Mouse (Mus musculus) cerebellum, adult 2 months (tissue): ENCODE measurements around the gene Acy3. TPM values are rescaled to one million over a fixed set of nuclear protein-coding genes. Genes with fewer than 3 reads are reported as not detected.

Experiments used
- DNase-seq, 2 experiments: peaks; one replicate each; pipeline ENCODE4 v3.0.0; 2021
- H3K27ac ChIP-seq: fragments of 200-500 bp; 2 replicates; pipeline ENCODE4 v1.5.1; 2012; ENCODE audit warnings: low read length, control low read depth, inconsistent platforms; ENCODE audit not compliant: insufficient read depth
- H3K27me3 ChIP-seq: fragments of 200-500 bp; 2 replicates; pipeline ENCODE4 v1.6.1; 2012; ENCODE audit warnings: inconsistent platforms, mild to moderate bottlenecking, low read length, moderate library complexity; ENCODE audit not compliant: control insufficient read depth, insufficient read depth
- H3K4me1 ChIP-seq: fragments of 200-500 bp; 2 replicates; pipeline ENCODE4 v1.6.1; 2011; ENCODE audit warnings: low read length; ENCODE audit not compliant: control insufficient read depth, insufficient read depth
- H3K4me3 ChIP-seq: fragments of 200-500 bp; replicated peaks from 2 replicates; pipeline ENCODE3; 2011; ENCODE audit warnings: mild to moderate bottlenecking, low read depth, low read length, control low read depth; ENCODE audit not compliant: insufficient read depth
- CTCF ChIP-seq: fragments of 200-500 bp; IDR thresholded peaks from 2 replicates; pipeline ENCODE4 v1.5.1; 2011; ENCODE audit warnings: low read depth, mild to moderate bottlenecking, control low read depth, low read length, moderate library complexity, borderline replicate concordance; ENCODE audit not compliant: insufficient read depth
- POLR2A ChIP-seq: fragments of 200-500 bp; IDR thresholded peaks from 2 replicates; pipeline ENCODE4 v1.6.1; 2011; ENCODE audit warnings: low read length, control low read depth, borderline replicate concordance; ENCODE audit not compliant: insufficient read depth
- WGBS: fragments of 180-500 bp; shearing (Covaris S2); methylation state at CpG from one replicate; pipeline ENCODE4 v1.1.7; 2018; 5-methylcytosine and 5-hydroxymethylcytosine counted together
- polyA plus RNA-seq: library from polyadenylated mRNA; depleted of rRNA; stranded (reverse); fragments of >200 nt; gene quantifications from 2 replicates; pipeline ENCODE4 v1.2.3, GENCODE M21; 2012

Acy3 gene
- polyA plus RNA-seq, 1 experiment = 10.8 TPM

DNA sequence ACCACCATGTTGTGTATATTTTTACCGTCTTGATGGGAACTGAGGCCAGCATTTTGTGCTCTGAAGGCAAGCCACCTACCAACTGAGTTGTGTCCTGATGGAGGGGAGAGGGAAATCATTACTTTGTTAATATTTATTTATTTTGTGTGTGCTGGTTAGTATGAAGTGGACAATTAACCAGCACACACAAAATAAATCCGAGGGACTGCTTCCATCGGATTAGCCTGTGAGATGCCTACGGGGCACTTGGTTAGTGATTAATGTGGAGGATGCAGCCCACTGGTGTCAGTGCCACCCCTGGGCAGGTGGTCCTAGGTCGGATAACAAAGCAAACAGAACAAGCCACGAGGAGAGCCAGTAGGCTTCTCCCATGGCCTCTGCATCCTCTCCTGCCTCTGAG is 8.6 kb downstream of the Acy3 start:
- Histone ChIP-seq H3K27me3 (no peaks in the 10 kb centered on the region), H3K27ac (no peak overlapping the region), H3K4me1 (no peaks in the 10 kb centered on the region), H3K4me3 (no peak overlapping the region)
- no peak for TF ChIP-seq POLR2A
- no peak for TF ChIP-seq CTCF
- no peak for DNase-seq
- WGBS = 66% methylated on average over 6 of the region's 6 CpGs

DNA sequence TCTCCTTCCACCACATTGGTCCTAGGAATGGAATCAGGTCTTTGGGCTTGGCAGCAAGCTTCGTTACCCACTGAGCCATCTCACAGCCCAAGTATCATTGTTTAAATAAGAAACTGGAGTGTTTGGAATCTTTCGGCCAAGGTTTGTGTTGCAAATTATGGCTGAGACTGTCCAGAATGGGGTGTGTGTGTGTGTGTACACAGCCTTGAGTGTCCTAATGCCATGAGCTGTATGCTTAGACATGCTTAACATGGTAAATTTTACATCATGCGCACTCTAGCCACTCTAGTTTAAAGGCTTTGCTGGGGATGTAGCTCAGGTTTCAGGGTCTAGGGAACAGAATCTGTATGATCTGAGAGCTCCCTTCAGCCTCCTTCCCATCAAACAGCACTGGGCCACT is 9.1 kb downstream of the Acy3 start:
- H3K27me3 ChIP-seq = no peaks in the 10 kb centered on the region
- no peak overlapping the region for H3K4me3 ChIP-seq
- no peak for TF ChIP-seq POLR2A
- no peak for TF ChIP-seq CTCF
- 90% methylated on average over 3 of the region's 3 CpGs for WGBS
- no peak overlapping the region for H3K27ac ChIP-seq
- no peaks in the 10 kb centered on the region for H3K4me1 ChIP-seq
- no peak for DNase-seq

- H3K4me1 ChIP-seq = peaks cover 3% of the 10 kb centered on the region; the same call in 1 of the 2 replicates
- no peaks in the 10 kb centered on the region for H3K27me3 ChIP-seq
- WGBS = 76% methylated on average over 7 of the region's 7 CpGs
- TF ChIP-seq CTCF = no peak
- no peak for TF ChIP-seq POLR2A
- no peak overlapping the region for H3K4me3 ChIP-seq
- DNase-seq = no peak
- no peak overlapping the region for H3K27ac ChIP-seq
Observed at GRCm38 (mm10) chr19:3996106-3996505, 9.7 kb downstream of the Acy3 start.

DNA sequence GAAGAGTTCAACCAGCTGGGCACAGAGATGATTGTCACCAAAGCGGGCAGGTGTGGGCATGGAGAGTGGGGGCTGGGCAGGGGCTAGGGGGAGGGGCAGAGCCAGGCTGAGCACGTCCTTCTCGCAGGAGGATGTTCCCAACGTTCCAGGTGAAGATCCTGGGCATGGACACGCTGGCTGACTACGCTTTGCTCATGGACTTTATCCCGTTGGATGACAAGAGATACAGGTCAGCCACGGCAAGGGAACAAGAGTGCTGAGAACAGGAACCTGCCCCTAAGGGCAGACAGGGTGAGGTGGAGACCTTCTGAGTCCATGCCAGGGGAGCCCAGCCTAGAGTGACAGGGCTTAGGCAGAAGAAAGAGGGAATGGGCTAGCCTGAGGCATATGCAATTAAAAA is 10.4 kb downstream of the Acy3 start:
- Histone ChIP-seq H3K4me3 (no peak overlapping the region), H3K27ac (no peak overlapping the region), H3K27me3 (no peaks in the 10 kb centered on the region), H3K4me1 (peaks cover 9% of the 10 kb centered on the region; the same call in 1 of the 2 replicates)
- 76% methylated on average over 8 of the region's 8 CpGs for WGBS
- TF ChIP-seq POLR2A (no peak), CTCF (no peak)
- DNase-seq = no peak

DNA sequence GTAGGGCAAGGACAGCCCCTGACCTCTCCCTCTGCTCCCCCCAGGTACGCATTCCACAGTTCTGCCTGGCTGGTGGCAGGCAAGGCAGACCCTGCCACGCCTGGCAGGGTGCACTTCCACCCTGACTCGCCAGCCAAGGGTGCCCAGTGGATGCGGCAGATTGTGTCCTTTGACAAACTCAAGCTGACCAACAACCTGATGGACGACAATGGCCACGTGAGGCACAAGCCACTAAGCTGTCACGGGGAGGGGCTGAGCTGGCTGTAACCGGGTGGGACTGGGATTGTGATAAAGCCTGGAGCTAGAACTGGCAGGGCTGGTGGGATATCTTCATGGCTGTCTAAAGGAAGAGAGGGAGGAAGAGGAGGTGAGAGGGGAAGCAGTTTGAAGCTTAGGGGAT is 10.9 kb downstream of the Acy3 start:
- Histone ChIP-seq H3K4me3 (no peak overlapping the region), H3K27me3 (no peaks in the 10 kb centered on the region), H3K4me1 (peaks cover 9% of the 10 kb centered on the region; the same call in 1 of the 2 replicates), H3K27ac (no peak overlapping the region)
- TF ChIP-seq POLR2A (no peak), CTCF (no peak)
- DNase-seq = no peak
- 41% methylated on average over 8 of the region's 8 CpGs for WGBS

GRCm38 (mm10) chr19:3998335-3998734 is 12.0 kb downstream of the Acy3 start:
- Histone ChIP-seq H3K4me3 (no peak overlapping the region), H3K27me3 (no peaks in the 10 kb centered on the region), H3K27ac (no peak overlapping the region), H3K4me1 (peaks cover 9% of the 10 kb centered on the region; the same call in 1 of the 2 replicates)
- no peak for TF ChIP-seq POLR2A
- no peak for TF ChIP-seq CTCF
- 80% methylated on average over 8 of the region's 8 CpGs for WGBS
- no peak for DNase-seq

DNA sequence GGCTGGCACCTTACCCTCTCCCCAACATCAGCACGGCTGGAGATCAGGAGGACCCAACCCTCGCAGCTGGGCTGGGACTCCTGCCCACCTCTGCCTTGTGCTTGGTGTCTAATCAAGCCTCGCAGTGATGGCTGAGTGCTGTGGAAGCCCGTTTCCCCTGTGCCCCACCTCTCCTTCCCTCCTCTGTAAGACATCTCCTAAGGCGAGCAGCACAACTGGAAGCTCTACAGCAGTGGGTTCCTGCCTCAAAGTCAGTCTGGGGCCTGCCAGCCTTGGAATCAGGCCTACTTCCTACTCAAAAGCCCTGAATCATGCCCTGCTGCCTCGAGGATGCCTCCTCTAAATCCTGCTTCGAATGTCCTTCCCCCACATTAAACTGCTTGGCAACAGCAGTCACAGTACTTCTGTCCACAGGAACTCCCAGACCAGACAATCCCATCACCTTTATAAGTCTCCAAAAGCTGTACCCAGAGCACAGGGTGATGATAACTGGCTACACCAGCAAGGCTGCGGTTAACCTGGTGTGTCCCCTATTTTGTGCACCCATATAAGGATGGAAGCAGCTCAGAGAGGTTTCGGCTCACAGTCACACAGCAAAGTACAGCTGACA is 12.9 kb downstream of the Acy3 start:
- Histone ChIP-seq H3K27ac (no peak overlapping the region), H3K4me1 (peaks cover 9% of the 10 kb centered on the region; the same call in 1 of the 2 replicates), H3K27me3 (no peaks in the 10 kb centered on the region), H3K4me3 (no peak overlapping the region)
- WGBS = 71% methylated on average over 9 of the region's 9 CpGs
- no peak for DNase-seq
- TF ChIP-seq CTCF = no peak
- TF ChIP-seq POLR2A = no peak

DNA sequence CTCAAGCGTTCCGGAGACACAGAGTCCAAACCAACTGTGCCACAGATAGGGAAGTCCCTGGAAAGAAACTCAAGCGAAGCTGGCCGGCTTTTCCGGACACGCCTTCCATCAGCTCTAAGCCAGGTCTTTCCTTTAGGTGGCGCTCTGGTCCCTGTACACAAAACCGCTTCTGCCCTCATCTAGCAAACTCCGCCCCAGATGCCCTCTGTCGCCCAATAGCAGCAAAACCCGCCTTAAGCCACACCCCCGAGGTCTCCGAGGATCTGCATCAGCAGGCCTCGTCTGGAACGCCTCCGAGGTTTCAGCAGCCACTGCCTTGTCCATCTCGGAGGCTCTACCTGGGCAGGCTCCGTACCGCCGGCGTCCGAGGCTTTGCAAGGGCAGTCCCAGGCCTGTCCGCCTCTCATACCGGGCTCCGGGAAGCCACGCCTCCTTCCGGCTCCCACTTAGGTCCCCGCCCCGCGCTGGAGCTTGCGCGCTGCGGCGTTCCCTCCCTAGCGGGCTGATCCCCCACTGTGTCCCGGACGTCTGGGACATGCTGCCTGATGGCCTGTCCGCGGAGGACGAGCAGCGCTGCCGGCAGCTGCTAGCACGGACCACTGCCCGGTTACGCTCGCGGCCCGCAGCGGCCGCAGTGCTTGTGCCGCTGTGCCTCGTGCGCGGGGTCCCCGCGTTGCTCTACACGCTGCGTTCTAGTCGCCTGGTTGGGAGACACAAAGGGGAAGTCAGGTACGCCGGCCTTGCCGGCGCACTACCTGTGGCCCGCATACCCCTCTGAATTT is 13.9 kb downstream of the Acy3 start, which contains the start of the genes Nudt8 and Gm49405:
Gene Nudt8 (plus strand): TSS at position 462 of the 782 bp plus-strand sequence.
Gene Gm49405 (plus strand): TSS at position 508 of the 782 bp plus-strand sequence.
- under 1% methylated on average over 64 of the region's 64 CpGs for WGBS
- Histone ChIP-seq H3K27me3 (no peaks in the 10 kb centered on the region), H3K27ac (peak within 1 kb of the TSS; percentile 71), H3K4me1 (peaks cover 9% of the 10 kb centered on the region; the same call in 1 of the 2 replicates), H3K4me3 (peak within 1 kb of the TSS; percentile 52)
- peak; percentile 97 to 98 for DNase-seq
- TF ChIP-seq POLR2A (peak; percentile 94), CTCF (peak; percentile 70; the same call in 1 of the 2 replicates)
